Mouse (Mus musculus) ES-Bruce4 (cell line): ENCODE data around the gene Lin37. TPM values are rescaled to one million over a fixed set of nuclear protein-coding genes. Genes with fewer than 3 reads are reported as not detected.

Experiments
- H3K27ac ChIP-seq: 2 replicates; pipeline ENCODE4 v1.5.1; 2012; ENCODE audit warnings: low read length, inconsistent platforms; ENCODE audit not compliant: insufficient read depth
- H3K27me3 ChIP-seq: 2 replicates; pipeline ENCODE4 v1.6.1; 2012; ENCODE audit warnings: mild to moderate bottlenecking, low read length, inconsistent platforms; ENCODE audit not compliant: control insufficient read depth, poor library complexity, insufficient read depth, severe bottlenecking
- H3K36me3 ChIP-seq: 2 replicates; pipeline ENCODE4 v1.6.1; 2012; ENCODE audit warnings: inconsistent platforms, mild to moderate bottlenecking, low read length, moderate library complexity; ENCODE audit not compliant: control insufficient read depth, poor library complexity, insufficient read depth, severe bottlenecking
- H3K4me1 ChIP-seq: one replicate; pipeline ENCODE4 v1.8.1; 2011; ENCODE audit warnings: low read length; ENCODE audit not compliant: control insufficient read depth, insufficient read depth
- H3K4me3 ChIP-seq: 2 replicates; pipeline ENCODE4 v1.5.1; 2011; ENCODE audit warnings: low read depth, mild to moderate bottlenecking, low read length
- H3K9ac ChIP-seq: 2 replicates; pipeline ENCODE4 v1.6.1; 2012; ENCODE audit warnings: low read depth, mild to moderate bottlenecking, inconsistent platforms; ENCODE audit not compliant: poor library complexity, severe bottlenecking
- H3K9me3 ChIP-seq: replicated peaks from 2 replicates; pipeline ENCODE4 v1.6.1; 2012; ENCODE audit warnings: mild to moderate bottlenecking, low read length, inconsistent platforms; ENCODE audit not compliant: control insufficient read depth, poor library complexity, insufficient read depth, severe bottlenecking
- CTCF ChIP-seq: IDR thresholded peaks from one replicate; pipeline ENCODE4 v1.8.1; 2011; ENCODE audit warnings: low read depth, low read length
- EP300 ChIP-seq: IDR thresholded peaks from 2 replicates; pipeline ENCODE4 v1.6.1; 2011; ENCODE audit warnings: low read depth, low read length; ENCODE audit not compliant: insufficient read depth
- POLR2A ChIP-seq: IDR thresholded peaks from one replicate; pipeline ENCODE4 v1.8.1; 2011; ENCODE audit warnings: low read length; ENCODE audit not compliant: insufficient read depth
- polyA plus RNA-seq: library from polyadenylated mRNA; stranded (reverse); fragments of >200 nt; gene quantifications from 2 replicates; pipeline ENCODE4 v1.2.4, GENCODE M21; 2011; ENCODE audit warnings: low read depth; ENCODE audit not compliant: missing spikeins, insufficient read depth, insufficient read length

Lin37 gene
- polyA plus RNA-seq, 1 experiment = 23.3 TPM

- Histone ChIP-seq H3K9me3 (no peaks in the 10 kb centered on the region), H3K4me3 (no peak overlapping the region), H3K9ac (no peak overlapping the region), H3K27ac (no peak overlapping the region), H3K36me3 (peaks cover 74% of the 10 kb centered on the region), H3K27me3 (no peaks in the 10 kb centered on the region), H3K4me1 (no peaks in the 10 kb centered on the region)
- TF ChIP-seq CTCF (no peak), POLR2A (no peak), EP300 (no peak)
Measured at GRCm38 (mm10) chr7:30572969-30573368, 13.3 kb upstream of the Lin37 start.

DNA sequence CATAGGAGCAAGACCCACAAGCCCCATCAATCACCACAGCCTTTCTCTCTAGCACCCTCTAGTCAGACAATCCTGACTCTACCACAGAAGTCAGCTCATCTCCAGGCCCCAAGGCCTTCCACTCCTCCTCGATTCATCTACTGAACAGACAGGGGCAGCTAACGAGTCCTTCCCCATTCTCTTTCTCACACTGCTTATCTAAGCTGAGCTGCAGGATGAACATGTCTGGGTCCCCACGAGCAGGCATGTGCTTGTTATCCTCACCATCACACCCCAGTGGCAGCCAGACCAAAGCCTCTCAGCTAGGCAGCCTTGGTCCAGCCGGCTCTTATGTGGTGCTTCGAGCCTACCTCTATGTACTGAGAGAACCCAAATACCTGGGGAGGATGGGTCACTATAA is 12.8 kb upstream of the Lin37 start:
- H3K9me3 ChIP-seq = no peaks in the 10 kb centered on the region
- peaks cover 69% of the 10 kb centered on the region for H3K36me3 ChIP-seq
- TF ChIP-seq EP300 = no peak
- no peak for TF ChIP-seq CTCF
- no peak for TF ChIP-seq POLR2A

GRCm38 (mm10) chr7:30567555-30567954 is 7.9 kb upstream of the Lin37 start:
- H3K4me1 ChIP-seq = no peaks in the 10 kb centered on the region
- TF ChIP-seq POLR2A (no peak), EP300 (no peak), CTCF (no peak)
- no peaks in the 10 kb centered on the region for H3K9me3 ChIP-seq
- peaks cover 21% of the 10 kb centered on the region for H3K36me3 ChIP-seq
- no peaks in the 10 kb centered on the region for H3K27me3 ChIP-seq
- H3K4me3 ChIP-seq = no peak overlapping the region
- H3K27ac ChIP-seq = no peak overlapping the region
- H3K9ac ChIP-seq = no peak overlapping the region

More for the DNA sequence above, 12.8 kb upstream of the Lin37 start:
- Histone ChIP-seq H3K9ac (no peak overlapping the region), H3K27ac (no peak overlapping the region), H3K4me3 (no peak overlapping the region), H3K27me3 (no peaks in the 10 kb centered on the region), H3K4me1 (no peaks in the 10 kb centered on the region)

DNA sequence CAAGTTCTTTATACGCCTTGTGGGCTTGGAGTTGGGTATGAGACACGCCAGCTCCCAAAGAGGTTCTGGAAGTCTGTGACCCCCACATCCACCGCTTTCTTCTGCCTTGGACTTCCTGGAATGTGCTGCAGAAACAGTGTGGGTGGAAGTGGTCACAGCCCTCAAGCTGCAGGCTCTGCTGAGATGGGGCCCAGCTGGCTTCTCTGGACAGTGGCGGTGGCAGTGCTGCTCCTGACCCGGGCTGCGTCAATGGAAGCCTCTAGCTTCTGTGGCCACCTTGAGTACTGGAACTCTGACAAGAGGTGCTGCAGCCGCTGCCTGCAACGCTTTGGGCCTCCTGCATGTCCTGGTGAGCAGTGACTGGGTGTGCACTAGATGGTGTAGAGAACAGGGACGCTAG is 6.4 kb upstream of the Lin37 start:
- Histone ChIP-seq H3K4me3 (no peak overlapping the region), H3K27me3 (no peaks in the 10 kb centered on the region), H3K4me1 (no peaks in the 10 kb centered on the region), H3K36me3 (peaks cover 15% of the 10 kb centered on the region), H3K9me3 (no peaks in the 10 kb centered on the region), H3K9ac (no peak overlapping the region), H3K27ac (no peak overlapping the region)
- no peak for TF ChIP-seq EP300
- TF ChIP-seq CTCF = no peak
- no peak for TF ChIP-seq POLR2A

DNA sequence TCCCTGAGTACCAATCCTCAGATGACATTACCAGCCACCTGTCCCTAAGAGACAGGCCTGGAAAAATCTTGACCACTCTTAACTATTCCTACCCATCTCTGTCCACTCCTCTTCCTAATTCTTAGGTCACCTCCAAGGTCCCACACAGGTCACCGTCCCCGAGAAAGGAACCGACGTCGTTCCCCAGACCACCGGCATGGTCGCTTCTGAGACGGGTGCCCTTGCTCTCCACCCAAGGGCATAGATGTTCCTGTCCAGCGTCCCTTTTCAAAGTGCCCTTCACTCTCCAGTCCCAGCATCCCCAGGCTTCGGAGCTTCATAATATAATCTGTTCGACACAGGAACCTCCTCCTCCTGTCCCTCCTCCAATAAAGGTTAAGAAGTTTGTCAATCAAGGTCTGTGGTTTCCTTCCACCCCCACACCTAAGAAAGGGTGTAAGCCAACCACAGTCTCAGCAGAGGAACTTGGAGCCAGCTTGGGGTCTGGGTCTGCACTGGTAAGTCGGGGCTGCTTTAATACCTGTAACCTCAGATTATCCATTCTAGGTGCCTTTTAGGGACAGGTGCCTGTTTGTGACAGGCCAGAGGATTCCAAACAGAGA is 5.4 kb upstream of the Lin37 start, which contains the start of gene Igflr1:
Gene Igflr1, plus strand, starts transcription at position 458 of the 602 bp plus-strand sequence.
- no peak for TF ChIP-seq CTCF
- no peak for TF ChIP-seq EP300
- TF ChIP-seq POLR2A = no peak
- peaks cover 8% of the 10 kb centered on the region for H3K36me3 ChIP-seq
- no peaks in the 10 kb centered on the region for H3K27me3 ChIP-seq
- no peaks in the 10 kb centered on the region for H3K9me3 ChIP-seq
- no peak within 1 kb of the TSS for H3K9ac ChIP-seq
- H3K27ac ChIP-seq = no peak within 1 kb of the TSS
- H3K4me1 ChIP-seq = no peaks in the 10 kb centered on the region
- no peak within 1 kb of the TSS for H3K4me3 ChIP-seq

DNA sequence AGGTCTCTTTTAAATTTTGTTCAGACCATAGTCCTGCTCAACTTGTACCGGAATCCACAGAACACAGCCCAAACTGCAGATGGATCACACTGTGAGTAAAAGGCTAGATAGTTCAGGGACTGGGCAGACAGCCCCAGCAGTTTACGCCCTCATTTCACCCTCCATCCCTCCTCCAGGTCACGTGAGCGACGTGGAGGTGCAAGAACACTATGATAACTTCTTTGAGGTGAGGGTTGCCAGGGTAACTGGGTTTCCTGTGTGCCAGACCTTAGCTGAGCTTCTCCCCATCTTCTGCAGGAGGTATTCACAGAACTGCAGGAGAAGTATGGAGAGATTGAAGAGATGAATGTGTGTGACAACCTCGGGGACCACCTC is 4.3 kb upstream of the Lin37 start:
- H3K27ac ChIP-seq = no peak overlapping the region
- TF ChIP-seq EP300 (no peak), CTCF (no peak), POLR2A (no peak)
- H3K9me3 ChIP-seq = no peaks in the 10 kb centered on the region

More for the DNA sequence above, 4.3 kb upstream of the Lin37 start:
- H3K27me3 ChIP-seq = no peaks in the 10 kb centered on the region
- peak overlapping the region; percentile 93 for H3K9ac ChIP-seq
- peak overlapping the region; percentile 47 for H3K4me3 ChIP-seq
- no peaks in the 10 kb centered on the region for H3K4me1 ChIP-seq
- H3K36me3 ChIP-seq = no peaks in the 10 kb centered on the region; the same call in 1 of the 2 replicates
